Comparison of ENCODE assay signal across 24 mouse cellular contexts in genomic region chr1:80073950-80074349, GRCm38 (mm10).
A peak's percentile ranks its signal among the peaks of the same experiment; 100 is the strongest.
DNase-seq lines count a peak whose midpoint lies in the region; ATAC-seq and TF ChIP-seq lines count a peak whose summit lies in the region.
"Had no signal": no experiment of that assay in that cellular context is flagged by ENCODE, and none has a peak within 500 bp of the region (broad histone marks: within the 10 kb centered on the region; RNA-seq: fewer than 3 reads in every experiment).

No protein-coding gene starts in this region.

- H3K4me1 ChIP-seq in embryonic facial prominence, embryonic 14.5 days (ENCODE audit: control insufficient read depth, insufficient read depth, low read length) = no peaks in the 10 kb centered on the region
- H3K4me1 ChIP-seq in embryonic facial prominence, embryonic 10.5 days = no peaks in the 10 kb centered on the region
- no peaks in the 10 kb centered on the region for H3K4me1 ChIP-seq in kidney, postnatal 0 days (replicated peaks; ENCODE audit: insufficient read depth, low read length)
- H3K4me1 ChIP-seq in lung, postnatal 0 days (ENCODE audit: insufficient read depth, low read depth, low read length) = no peaks in the 10 kb centered on the region; the same call in 1 of the 2 replicates
- H3K4me1 ChIP-seq in intestine, postnatal 0 days (replicated peaks; ENCODE audit: control insufficient read depth, insufficient read depth, low read length) = no peaks in the 10 kb centered on the region
- H3K4me1 ChIP-seq: forebrain, embryonic 12.5 days; heart, embryonic 13.5 days; limb, embryonic 10.5 days; liver, embryonic 12.5 days; neural tube, embryonic 12.5 days had no signal

- peak overlapping the region; percentile 5; the same call in 1 of the 2 replicates for H3K27ac ChIP-seq in embryonic facial prominence, embryonic 14.5 days (replicated peaks; ENCODE audit: low read depth, low read length)
- H3K27ac ChIP-seq in embryonic facial prominence, embryonic 10.5 days (replicated peaks) = no peak overlapping the region
- H3K27ac ChIP-seq in kidney, postnatal 0 days = no peak overlapping the region
- no peak overlapping the region for H3K27ac ChIP-seq in lung, postnatal 0 days (ENCODE audit: low read length)
- H3K27ac ChIP-seq in intestine, postnatal 0 days (ENCODE audit: low read depth, low read length) = no peak overlapping the region
- H3K27ac ChIP-seq: forebrain, embryonic 12.5 days; heart, embryonic 13.5 days; hindbrain, postnatal 0 days; limb, embryonic 10.5 days; liver, embryonic 12.5 days; neural tube, embryonic 12.5 days had no signal

- no peaks in the 10 kb centered on the region for H3K27me3 ChIP-seq in embryonic facial prominence, embryonic 14.5 days (replicated peaks; ENCODE audit: control insufficient read depth, insufficient read depth, low read length)
- H3K27me3 ChIP-seq in embryonic facial prominence, embryonic 10.5 days (replicated peaks; ENCODE audit: low read depth, poor library complexity, severe bottlenecking) = no peaks in the 10 kb centered on the region
- H3K27me3 ChIP-seq in kidney, postnatal 0 days (ENCODE audit: insufficient read depth, low read length) = no peaks in the 10 kb centered on the region
- no peaks in the 10 kb centered on the region for H3K27me3 ChIP-seq in lung, postnatal 0 days (replicated peaks; ENCODE audit: insufficient read depth, low read length)
- no peaks in the 10 kb centered on the region for H3K27me3 ChIP-seq in intestine, postnatal 0 days (replicated peaks; ENCODE audit: control insufficient read depth, insufficient read depth, low read length)
- H3K27me3 ChIP-seq: forebrain, embryonic 12.5 days; heart, embryonic 13.5 days; liver, embryonic 12.5 days; neural tube, embryonic 12.5 days had no signal

- TF ChIP-seq EP300 in lung, postnatal 0 days (IDR thresholded peaks at IDR 0.05) = no peak

- WGBS in embryonic facial prominence, embryonic 14.5 days = 46% methylated on average over 3 of the region's 3 CpGs
- WGBS in embryonic facial prominence, embryonic 10.5 days = 87% methylated on average over 3 of the region's 3 CpGs
- 88% methylated on average over 3 of the region's 3 CpGs for WGBS in kidney, postnatal 0 days
- WGBS in lung, postnatal 0 days = 28% methylated on average over 3 of the region's 3 CpGs
- WGBS in intestine, postnatal 0 days = 84% methylated on average over 3 of the region's 3 CpGs

- TF ChIP-seq CTCF in kidney, postnatal 0 days (IDR thresholded peaks at IDR 0.05; ENCODE audit: low read depth) = no peak
- TF ChIP-seq CTCF in lung, postnatal 0 days (IDR thresholded peaks at IDR 0.05) = no peak
- TF ChIP-seq CTCF in intestine, postnatal 0 days (IDR thresholded peaks at IDR 0.05; ENCODE audit: low read depth) = no peak

- peak; percentile 52 for DNase-seq in embryonic facial prominence, embryonic 14.5 days (ENCODE audit: low spot score)
- no peak for DNase-seq in embryonic facial prominence, embryonic 10.5 days (ENCODE audit: low spot score)
- DNase-seq in kidney, postnatal 0 days (ENCODE audit: low spot score) = peak; percentile 10
- DNase-seq in kidney, adult 9 months = no peak
- DNase-seq in lung, postnatal 0 days (ENCODE audit: low spot score) = peak; percentile 54
- DNase-seq in lung, postnatal 4 days = no peak
- DNase-seq in left cerebral cortex, postnatal 25 days (ENCODE audit: low spot score in 2 of 2) = peak; percentile 24 to 77
- DNase-seq: adrenal gland, postnatal 36 days; cerebellum, adult 9-11 months; embryo, embryonic 11 days; gastrocnemius, postnatal 10 days; kidney, adult 18-20 months; kidney, postnatal 25 days; lung, embryonic 14.5 days; thymus, postnatal 36 days had no signal

- no peaks in the 10 kb centered on the region for H3K9me3 ChIP-seq in embryonic facial prominence, embryonic 14.5 days (ENCODE audit: control insufficient read depth, low read length)
- H3K9me3 ChIP-seq in embryonic facial prominence, embryonic 10.5 days = no peaks in the 10 kb centered on the region
- H3K9me3 ChIP-seq in kidney, postnatal 0 days (replicated peaks; ENCODE audit: low read length) = no peaks in the 10 kb centered on the region
- no peaks in the 10 kb centered on the region for H3K9me3 ChIP-seq in lung, postnatal 0 days (ENCODE audit: low read length)
- no peaks in the 10 kb centered on the region for H3K9me3 ChIP-seq in intestine, postnatal 0 days (ENCODE audit: control insufficient read depth)
- H3K9me3 ChIP-seq: forebrain, embryonic 12.5 days; G1E; heart, embryonic 13.5 days; limb, embryonic 10.5 days; liver, embryonic 12.5 days; neural tube, embryonic 12.5 days had no signal

- ATAC-seq in embryonic facial prominence, embryonic 14.5 days (ENCODE audit: low read depth) = no peak
- no peak for ATAC-seq in kidney, postnatal 0 days (replicated peaks; ENCODE audit: low FRiP score, low read depth)
- no peak for ATAC-seq in lung, postnatal 0 days
- ATAC-seq in intestine, postnatal 0 days = no peak
- ATAC-seq: CD4-positive, CD25-positive, alpha-beta regulatory T cell, adult 4 months; hindbrain, postnatal 0 days; liver, embryonic 12.5 days had no signal

- H3K4me3 ChIP-seq in embryonic facial prominence, embryonic 14.5 days (ENCODE audit: low read depth, low read length) = no peak overlapping the region
- no peak overlapping the region for H3K4me3 ChIP-seq in embryonic facial prominence, embryonic 10.5 days
- no peak overlapping the region for H3K4me3 ChIP-seq in kidney, postnatal 0 days (replicated peaks; ENCODE audit: low read depth, low read length)
- H3K4me3 ChIP-seq in lung, postnatal 0 days (ENCODE audit: low read depth, low read length) = no peak overlapping the region
- H3K4me3 ChIP-seq in intestine, postnatal 0 days (ENCODE audit: low read depth, low read length) = no peak overlapping the region
- H3K4me3 ChIP-seq: forebrain, embryonic 12.5 days; heart, embryonic 13.5 days; limb, embryonic 10.5 days; liver, embryonic 12.5 days; neural tube, embryonic 12.5 days had no signal

- no peaks in the 10 kb centered on the region for H3K36me3 ChIP-seq in embryonic facial prominence, embryonic 14.5 days (ENCODE audit: control insufficient read depth, insufficient read depth, low read length)
- H3K36me3 ChIP-seq in embryonic facial prominence, embryonic 10.5 days (replicated peaks) = no peaks in the 10 kb centered on the region
- no peaks in the 10 kb centered on the region for H3K36me3 ChIP-seq in kidney, postnatal 0 days (ENCODE audit: insufficient read depth, low read length)
- H3K36me3 ChIP-seq in lung, postnatal 0 days (ENCODE audit: insufficient read depth, low read length) = no peaks in the 10 kb centered on the region
- H3K36me3 ChIP-seq in intestine, postnatal 0 days (ENCODE audit: control insufficient read depth, insufficient read depth) = no peaks in the 10 kb centered on the region
- H3K36me3 ChIP-seq: forebrain, embryonic 12.5 days; G1E; heart, embryonic 13.5 days; limb, embryonic 10.5 days; liver, embryonic 12.5 days; neural tube, embryonic 12.5 days had no signal

- no peak overlapping the region for H3K9ac ChIP-seq in embryonic facial prominence, embryonic 14.5 days (ENCODE audit: low read depth, low read length)
- H3K9ac ChIP-seq in kidney, postnatal 0 days (ENCODE audit: low read depth, low read length) = no peak overlapping the region
- H3K9ac ChIP-seq in lung, postnatal 0 days (replicated peaks; ENCODE audit: low read depth) = no peak overlapping the region
- H3K9ac ChIP-seq in intestine, postnatal 0 days (ENCODE audit: low read depth, low read length) = no peak overlapping the region
- H3K9ac ChIP-seq: forebrain, embryonic 12.5 days; heart, embryonic 13.5 days; liver, embryonic 12.5 days; lung, embryonic 14.5 days; neural tube, embryonic 12.5 days had no signal

- intact Hi-C loops in left cerebral cortex, postnatal 25 days (cut with DNase I) = no loop called here

- H3K4me2 ChIP-seq in embryonic facial prominence, embryonic 14.5 days (ENCODE audit: low read depth, low read length) = no peak overlapping the region
- no peak overlapping the region for H3K4me2 ChIP-seq in kidney, postnatal 0 days (ENCODE audit: low read length)
- no peak overlapping the region for H3K4me2 ChIP-seq in lung, postnatal 0 days (replicated peaks; ENCODE audit: low read depth, low read length)
- no peak overlapping the region for H3K4me2 ChIP-seq in intestine, postnatal 0 days (replicated peaks; ENCODE audit: low read depth)
- H3K4me2 ChIP-seq: forebrain, embryonic 12.5 days; heart, embryonic 13.5 days; liver, embryonic 12.5 days; lung, embryonic 14.5 days; neural tube, embryonic 12.5 days had no signal

Comparison
In these comparisons a context has a peak if more than half of its experiments do, and no peak if none do; other contexts are left out.
1. DNase-seq: peak in embryonic facial prominence, embryonic 14.5 days (single experiment), kidney, postnatal 0 days (single experiment), lung, postnatal 0 days (single experiment) and left cerebral cortex, postnatal 25 days (2 of 2); none in embryonic facial prominence, embryonic 10.5 days (single experiment), kidney, adult 9 months (single experiment) and lung, postnatal 4 days (0 of 2).